Mouse (Mus musculus) heart, postnatal 10 days (tissue): ENCODE measurements around the gene Rnf216. TPM values are rescaled to one million over a fixed set of nuclear protein-coding genes. Genes with fewer than 3 reads are reported as not detected.

Source experiments
- DNase-seq, 2 experiments: peaks; one replicate each; pipeline ENCODE4 v3.0.0; 2021
- intact Hi-C: fragments of 180-260 bp; cut with DNase I; formaldehyde crosslinking; loops from one replicate; pipeline ENCODE4 v1.15.1; 2025
- total RNA-seq, 2 experiments: library from RNA; stranded (reverse); gene quantifications; 2 replicates each; pipeline ENCODE4 v1.2.3; 2021

Gene Rnf216
- total RNA-seq, 2 experiments from 2014 or later = 33.4 to 33.5 TPM

DNA sequence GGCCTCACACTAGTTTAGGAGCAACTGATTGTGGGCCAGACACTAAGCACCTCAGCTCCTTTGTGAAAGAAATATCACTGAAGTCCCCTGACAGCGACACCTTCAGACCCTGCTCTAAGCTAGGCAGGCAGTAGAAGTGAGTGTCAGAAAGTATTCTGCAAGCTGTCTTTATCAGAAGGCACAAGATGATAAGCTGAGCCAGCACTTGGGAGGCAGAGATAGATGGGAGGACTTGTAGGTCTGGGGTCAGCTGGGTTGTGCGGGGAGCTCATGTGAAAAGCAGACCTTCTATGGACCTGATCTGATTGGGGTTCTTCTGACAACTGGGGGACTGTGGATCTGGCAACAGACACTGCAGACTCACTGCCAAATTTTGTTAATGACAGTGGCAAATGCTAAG, 88.9 kb downstream of the Rnf216 start:
- no peak for DNase-seq
- intact Hi-C loops = no loop called here

DNA sequence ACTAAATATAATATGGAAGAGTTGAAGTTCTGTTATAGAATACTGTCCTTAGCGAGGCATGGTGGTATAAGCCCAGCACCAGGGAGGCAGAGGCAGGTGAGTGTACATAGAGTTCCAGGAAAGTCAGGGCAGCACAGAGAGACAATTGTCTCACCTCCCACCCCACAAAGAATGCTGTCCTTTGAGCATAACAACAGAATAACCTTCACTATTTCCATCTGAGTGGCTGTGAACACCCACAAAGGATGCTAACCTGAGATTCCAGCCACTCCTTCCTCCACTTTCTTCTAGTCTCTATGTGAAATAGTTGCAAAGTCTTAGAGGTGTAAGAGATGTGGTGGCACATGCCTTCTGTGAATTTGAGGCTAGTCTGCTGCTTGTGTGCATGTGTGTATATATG, 89.8 kb downstream of the Rnf216 start:
- DNase-seq = no peak

GRCm38 (mm10) chr5:143017401-143017800, 95.4 kb downstream of the Rnf216 start:
- DNase-seq = peak in 1 of 2 experiments; percentile 36
- intact Hi-C loops = no loop called here

More for the DNA sequence above, 89.8 kb downstream of the Rnf216 start:
- intact Hi-C loops = no loop called here

DNA sequence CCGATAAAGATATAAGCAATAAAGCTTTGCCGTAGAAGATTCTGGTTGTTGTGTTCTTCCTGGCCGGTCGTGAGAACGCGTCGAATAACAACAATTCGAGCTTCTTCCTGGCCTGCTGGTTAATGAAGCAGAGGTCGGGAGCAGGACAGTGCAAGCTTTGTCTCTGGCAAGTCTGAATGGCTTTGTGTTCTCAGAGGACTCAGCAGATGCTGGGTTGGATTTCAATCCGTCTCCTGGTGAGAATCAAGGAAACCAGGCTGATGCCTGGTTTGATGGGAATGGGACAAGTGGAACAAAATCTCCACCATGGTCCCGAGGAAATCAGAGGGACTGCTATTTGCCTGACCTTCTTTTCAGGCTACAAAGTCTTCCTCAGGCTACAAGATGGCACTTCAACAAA, 103.4 kb downstream of the Rnf216 start:
- intact Hi-C loops = no loop called here
- DNase-seq = no peak

DNA sequence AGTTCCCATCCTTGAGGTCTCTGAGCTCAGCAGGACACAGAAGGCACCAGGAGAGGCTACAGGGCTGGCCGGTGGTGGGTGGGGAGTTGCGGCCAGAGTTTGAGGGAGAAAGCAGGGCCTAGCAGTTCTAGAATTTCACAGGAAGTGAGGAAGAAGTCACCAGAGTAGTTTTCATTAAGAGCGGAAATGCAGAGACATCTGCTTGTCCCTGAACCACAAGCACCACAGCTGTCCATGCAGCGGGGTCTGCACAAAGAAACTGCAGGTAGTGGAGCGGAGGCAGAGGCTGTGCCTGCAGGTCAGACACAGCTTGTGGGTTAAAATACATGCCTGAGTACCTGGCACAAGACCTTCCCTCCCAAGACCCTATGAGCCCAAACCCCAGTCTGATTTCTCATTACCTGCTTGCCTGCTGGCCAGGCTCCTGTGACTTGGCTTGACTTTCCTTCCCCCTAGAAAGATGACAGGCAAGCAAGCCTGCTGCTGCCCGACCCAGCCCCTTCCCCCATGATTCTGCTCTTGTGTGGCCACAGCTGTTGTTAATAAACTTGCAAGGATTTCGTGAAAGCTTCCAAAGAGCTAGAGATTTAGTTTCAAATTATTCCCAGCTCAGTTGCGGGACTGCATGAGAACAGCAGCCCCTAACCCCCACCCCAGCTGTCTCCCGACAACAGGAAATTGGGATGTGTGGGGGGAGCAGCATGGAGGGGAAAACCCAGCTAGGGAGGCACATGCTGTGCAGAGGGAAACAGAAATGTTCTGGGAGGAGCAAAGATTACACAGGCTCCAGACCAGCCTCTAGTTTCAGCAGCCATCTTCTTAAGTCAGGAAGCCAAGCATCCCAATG, 111.9 kb downstream of the Rnf216 start:
- peak; percentile 68 to 69 for DNase-seq
- intact Hi-C loops = loop anchor here (5.0 kb wide), 1 partner anchor 59 kb away; no protein-coding TSS in a partner anchor

GRCm38 (mm10) chr5:143000091-143000490, 112.7 kb downstream of the Rnf216 start:
- intact Hi-C loops = loop anchor here (5.0 kb wide), 1 partner anchor 58 kb away; no protein-coding TSS in a partner anchor
- DNase-seq = no peak

- peak; percentile 43 to 49 for DNase-seq
- intact Hi-C loops = no loop called here
These were observed 114.6 kb downstream of the Rnf216 start for GRCm38 (mm10) chr5:142998171-142998570.

DNA sequence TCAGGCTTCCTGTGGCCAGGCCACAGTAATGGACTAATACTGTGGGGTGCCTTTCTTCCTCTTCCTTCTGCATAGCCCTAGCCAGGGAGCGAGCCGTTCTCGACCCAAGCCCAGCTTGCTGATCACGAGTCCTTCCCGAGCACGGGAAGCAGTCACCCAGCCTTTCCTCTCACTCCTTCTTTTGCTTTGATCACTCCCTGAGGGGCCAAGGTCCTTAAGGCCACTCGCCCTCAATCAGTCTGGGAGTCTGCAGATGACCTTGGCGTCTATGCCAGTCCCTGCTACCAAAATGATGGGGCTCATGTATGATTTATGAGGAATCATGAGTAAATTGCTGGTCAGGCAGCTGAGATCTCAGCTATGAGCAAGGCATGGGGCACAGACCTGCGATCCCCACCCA, 115.3 kb downstream of the Rnf216 start:
- intact Hi-C loops = no loop called here
- DNase-seq = no peak

DNA sequence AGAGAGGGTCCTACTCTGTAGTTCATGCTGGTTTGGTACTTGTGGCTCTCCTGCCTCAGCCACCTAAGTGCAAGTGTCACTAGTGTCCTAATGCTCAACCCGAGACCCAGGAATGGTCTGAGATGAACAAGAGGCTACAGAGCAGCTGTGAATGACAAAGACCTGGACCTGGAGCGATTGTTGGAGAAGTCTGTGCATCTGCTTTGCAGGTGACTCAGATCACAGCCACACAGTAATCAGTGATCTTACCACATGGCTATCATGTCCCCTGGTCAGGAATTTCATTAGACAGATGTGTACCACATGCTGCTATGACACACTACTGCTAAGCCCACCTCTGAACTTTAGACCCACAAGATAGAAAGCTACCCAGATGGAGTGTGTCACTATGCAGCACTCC, 118.0 kb downstream of the Rnf216 start:
- intact Hi-C loops = no loop called here
- no peak for DNase-seq

- intact Hi-C loops = no loop called here
- no peak for DNase-seq
These were observed 123.6 kb downstream of the Rnf216 start for GRCm38 (mm10) chr5:142989167-142989566.

DNA sequence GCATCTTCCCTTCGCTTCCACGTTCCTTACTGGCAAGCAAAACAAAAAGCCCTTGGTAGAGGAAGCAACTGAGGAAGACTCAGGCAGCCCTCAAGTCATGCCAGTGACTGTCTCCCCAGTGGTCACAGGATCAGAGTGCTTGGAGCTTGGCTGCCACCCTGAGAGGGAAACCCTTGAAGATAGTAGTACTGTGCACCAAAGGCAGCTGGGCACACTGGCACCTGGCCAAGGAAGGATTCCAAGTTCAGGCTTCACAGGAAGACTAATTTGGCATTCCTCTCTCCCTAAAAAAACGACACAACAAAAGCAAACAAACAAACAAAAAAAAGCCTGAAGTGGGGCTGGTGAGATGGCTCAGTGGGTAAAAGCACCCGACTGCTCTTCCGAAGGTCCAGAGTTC, 124.3 kb downstream of the Rnf216 start:
- intact Hi-C loops = no loop called here
- DNase-seq = peak in 1 of 2 experiments; percentile 35

DNA sequence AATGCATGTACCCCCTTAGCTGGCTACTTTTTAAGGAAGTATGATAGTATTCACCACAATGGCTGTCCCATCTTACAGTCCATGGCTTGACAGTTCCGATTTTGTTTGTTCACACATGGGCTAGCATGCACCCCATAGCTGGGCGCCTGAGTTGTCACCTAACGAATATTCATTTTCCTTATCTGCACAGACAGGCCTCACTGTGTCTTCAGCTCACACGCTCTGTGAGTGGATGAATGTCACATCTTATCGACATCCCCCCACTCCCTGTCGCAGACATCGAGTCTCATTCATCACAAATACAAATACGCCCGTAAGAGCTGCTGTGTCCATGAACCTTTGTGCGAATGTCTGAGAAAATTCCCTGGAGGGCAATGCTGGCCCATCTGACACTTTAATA, 128.5 kb downstream of the Rnf216 start:
- DNase-seq = no peak
- intact Hi-C loops = no loop called here

DNA sequence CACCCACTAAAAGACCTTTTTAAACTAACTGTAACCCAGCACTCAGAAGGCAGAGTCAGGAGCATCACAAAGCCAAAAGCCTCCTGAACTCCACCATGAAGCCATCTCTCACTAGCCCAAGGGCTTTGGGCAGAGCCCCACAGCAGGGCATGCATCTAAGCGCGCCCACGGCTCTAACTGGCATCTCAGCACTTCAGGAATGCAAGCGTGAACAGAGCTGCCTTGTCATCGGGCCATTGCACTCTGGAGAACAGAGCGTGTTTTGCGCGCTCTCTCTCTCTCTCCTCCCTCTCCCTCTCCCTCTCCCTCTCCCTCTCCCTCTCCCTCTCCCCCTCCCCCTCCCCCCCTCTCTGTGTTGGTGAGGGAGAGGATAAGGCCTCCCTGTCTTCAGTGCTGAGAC, 129.6 kb downstream of the Rnf216 start:
- intact Hi-C loops = no loop called here
- no peak for DNase-seq

GRCm38 (mm10) chr5:142982046-142982801, 130.6 kb downstream of the Rnf216 start:
- DNase-seq = peak; percentile 51 to 56
- intact Hi-C loops = no loop called here

DNA sequence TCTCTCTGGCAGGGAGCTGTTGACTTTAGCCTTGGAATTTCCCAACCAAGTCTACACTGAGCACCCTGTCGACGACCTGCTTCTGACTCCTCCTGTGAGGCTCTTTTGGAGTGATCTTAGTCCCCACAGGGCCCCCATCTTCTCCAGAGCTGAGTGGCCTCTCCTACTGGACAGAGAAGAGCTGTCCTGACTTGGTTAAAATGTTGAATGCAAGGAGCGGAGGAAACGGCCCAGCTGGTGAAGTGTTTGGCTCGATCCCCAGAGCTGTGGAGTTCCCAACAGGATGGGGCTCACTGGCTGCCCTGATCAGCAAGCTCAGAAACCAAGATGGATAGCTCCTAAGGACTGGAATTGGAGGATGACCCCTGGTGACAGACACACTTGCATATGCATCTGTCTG, 136.3 kb downstream of the Rnf216 start:
- peak; percentile 68 to 78 for DNase-seq
- intact Hi-C loops = no loop called here

DNA sequence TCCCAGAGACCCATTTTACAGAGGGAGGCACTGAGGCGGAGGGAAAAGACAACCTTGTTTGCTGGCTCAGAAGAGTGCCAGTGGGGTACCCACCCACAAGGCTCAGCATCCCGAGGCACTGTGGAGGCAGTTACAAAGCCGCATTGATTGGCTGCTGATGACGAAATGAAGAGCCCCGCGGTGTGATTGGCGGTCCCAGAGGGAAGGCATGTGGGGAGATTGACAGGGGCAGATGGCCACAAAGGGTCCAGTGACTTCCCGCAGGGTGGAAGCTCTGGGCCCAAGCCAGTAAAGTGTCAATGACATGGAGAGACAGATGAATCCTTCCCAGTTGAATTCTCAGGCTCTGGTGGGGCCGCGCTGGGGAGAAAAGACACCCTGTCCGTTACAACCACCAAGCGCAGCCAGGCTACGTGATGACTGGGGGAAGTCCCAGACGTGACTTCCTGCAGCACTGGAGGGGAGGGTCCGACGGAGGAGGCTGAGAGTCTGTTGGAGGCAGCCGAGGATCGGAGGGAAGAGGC, 138.1 kb downstream of the Rnf216 start:
- peak; percentile 59 to 69 for DNase-seq
- intact Hi-C loops = no loop called here

GRCm38 (mm10) chr5:142973971-142974370, 138.8 kb downstream of the Rnf216 start:
- no peak for DNase-seq
- intact Hi-C loops = no loop called here

DNA sequence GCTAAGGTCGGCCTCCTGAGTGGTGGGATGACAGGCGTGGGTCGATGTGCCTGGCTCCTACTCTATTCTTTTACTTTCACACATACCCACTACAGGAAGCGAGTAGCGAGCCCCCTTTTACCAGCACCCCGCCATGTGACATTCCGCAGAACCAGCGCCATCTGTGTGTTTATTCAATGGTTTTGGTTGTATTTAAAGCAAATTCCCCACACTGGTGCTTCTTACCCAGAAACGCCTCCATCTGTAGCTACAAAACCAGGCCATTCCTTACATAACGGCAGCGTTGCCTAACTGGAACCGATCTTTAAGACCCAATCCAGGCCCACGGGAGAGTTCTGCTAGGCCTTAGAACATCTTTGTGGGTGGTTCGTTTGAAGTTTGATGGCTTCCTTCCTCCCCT, 144.4 kb downstream of the Rnf216 start:
- intact Hi-C loops = no loop called here
- DNase-seq = no peak

DNA sequence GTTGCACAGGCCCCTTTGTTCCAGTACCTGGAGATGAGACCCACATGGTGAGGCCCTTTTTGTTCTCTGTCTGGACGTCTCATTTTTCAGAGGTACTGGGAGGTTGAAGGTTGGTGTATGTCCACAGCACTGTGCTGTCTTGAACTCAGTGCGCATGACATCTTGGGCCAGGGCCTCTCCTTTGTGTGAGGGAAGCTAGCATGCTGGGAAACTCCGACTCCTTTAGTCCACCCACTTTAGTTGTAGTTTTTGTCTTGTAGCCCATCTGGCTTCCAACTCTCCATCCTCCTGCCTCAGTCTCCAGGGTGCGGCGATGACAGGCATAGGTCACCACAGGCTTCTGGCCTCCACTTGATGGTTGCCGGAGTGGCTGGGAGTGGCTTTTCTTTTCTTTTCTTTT, 148.1 kb downstream of the Rnf216 start:
- intact Hi-C loops = no loop called here

DNA sequence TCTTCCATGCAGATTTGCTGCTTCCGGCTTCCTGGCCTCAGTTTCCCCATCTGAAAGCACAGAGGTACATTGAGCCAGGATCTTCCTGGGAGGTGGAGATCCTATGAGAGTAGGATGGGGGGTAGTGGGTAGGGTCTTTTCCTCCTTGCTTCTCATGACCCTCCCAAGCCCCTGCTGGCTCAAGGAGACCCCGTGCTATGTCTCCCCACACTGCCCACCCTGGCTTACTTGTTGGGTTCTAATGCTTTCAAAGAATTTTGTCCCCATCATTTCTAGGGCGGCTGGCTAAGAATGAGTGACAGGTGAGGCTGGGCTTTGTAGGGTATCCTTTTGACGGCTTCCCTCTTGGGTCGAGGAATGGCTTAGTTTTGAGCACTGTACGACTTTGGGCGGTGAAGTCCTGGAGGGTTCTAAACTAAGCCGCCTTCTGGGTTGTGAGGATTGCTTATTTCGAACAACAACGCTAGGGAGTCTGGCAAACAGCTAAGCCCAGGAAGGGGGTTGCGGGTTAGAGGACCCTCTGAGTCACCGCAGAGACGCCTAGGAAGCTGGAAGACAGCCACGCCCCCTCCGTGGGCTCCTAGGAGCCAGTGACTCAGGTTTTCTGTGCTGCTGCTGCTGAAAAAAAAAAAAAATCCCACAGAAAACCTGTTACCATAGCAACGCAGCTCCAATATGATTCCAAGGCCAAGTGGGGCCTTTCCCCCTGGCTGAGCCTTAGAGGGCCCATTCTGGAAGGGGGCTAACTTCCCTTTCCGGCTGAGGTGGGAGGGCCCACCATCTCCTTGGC, 148.9 kb downstream of the Rnf216 start:
- intact Hi-C loops = loop anchor here (2.0 kb wide), 1 partner anchor 71 kb away; no protein-coding TSS in a partner anchor
- DNase-seq = peak in 1 of 2 experiments; percentile 23

More for the DNA sequence above, 148.1 kb downstream of the Rnf216 start:
- no peak for DNase-seq
